Mouse (Mus musculus) C2C12 (cell line): ENCODE data around the gene Ntf3. TPM values are rescaled to one million over a fixed set of nuclear protein-coding genes. Genes with fewer than 3 reads are reported as not detected.

Experiments
- H3K27me3 ChIP-seq: one replicate; pipeline ENCODE4 v1.6.1; 2011; ENCODE audit not compliant: control insufficient read depth, insufficient read depth, insufficient read length
- H3K36me3 ChIP-seq: one replicate; pipeline ENCODE4 v1.6.1; 2011; ENCODE audit not compliant: control insufficient read depth, insufficient read depth
- H3K4me3 ChIP-seq: one replicate; pipeline ENCODE4 v1.5.1; 2011; ENCODE audit warnings: mild to moderate bottlenecking, control low read depth; ENCODE audit not compliant: poor library complexity, insufficient read depth, severe bottlenecking
- H3K79me2 ChIP-seq: one replicate; pipeline ENCODE4 v1.6.1; 2011; ENCODE audit not compliant: control insufficient read depth, insufficient read depth
- H3K79me3 ChIP-seq: one replicate; pipeline ENCODE4 v1.6.1; 2011; ENCODE audit warnings: low read depth, control low read depth
- H3ac ChIP-seq: one replicate; pipeline ENCODE3; 2011; ENCODE audit warnings: low read depth; ENCODE audit not compliant: control insufficient read depth, insufficient read length
- CEBPB ChIP-seq: IDR thresholded peaks from one replicate; pipeline ENCODE4 v1.6.1; 2011; ENCODE audit warnings: low read depth, mild to moderate bottlenecking, control low read depth, moderate library complexity
- CTCF ChIP-seq: IDR thresholded peaks from one replicate; pipeline ENCODE4 v1.5.1; 2011; ENCODE audit not compliant: control insufficient read depth, insufficient read depth, insufficient read length
- FOSL1 ChIP-seq: IDR thresholded peaks from one replicate; pipeline ENCODE4 v1.8.0; 2011; ENCODE audit warnings: mild to moderate bottlenecking, low read length; ENCODE audit not compliant: poor library complexity, insufficient read depth, severe bottlenecking
- MAX ChIP-seq: IDR thresholded peaks from one replicate; pipeline ENCODE4 v1.6.1; 2011; ENCODE audit warnings: mild to moderate bottlenecking, control low read depth
- MYOD1 ChIP-seq: IDR thresholded peaks from one replicate; pipeline ENCODE4 v1.6.1; 2011; ENCODE audit warnings: low read depth; ENCODE audit not compliant: control insufficient read depth, insufficient read length
- MYOG ChIP-seq: IDR thresholded peaks from one replicate; pipeline ENCODE4 v1.6.1; 2011; ENCODE audit not compliant: control insufficient read depth, insufficient read length; ENCODE audit errors: extremely low read depth
- USF1 ChIP-seq: IDR thresholded peaks from one replicate; pipeline ENCODE4 v1.6.1; 2011; ENCODE audit warnings: low read depth, mild to moderate bottlenecking, control low read depth, moderate library complexity
- polyA plus RNA-seq: library from polyadenylated mRNA; unstranded; fragments of >200 nt; fragmentation: generic; extraction: Trizol; gene quantifications from one replicate; pipeline ENCODE4 v1.2.1, GENCODE M21; 2012; ENCODE audit warnings: missing spikeins

Gene Ntf3
- polyA plus RNA-seq, 1 experiment: not detected

DNA sequence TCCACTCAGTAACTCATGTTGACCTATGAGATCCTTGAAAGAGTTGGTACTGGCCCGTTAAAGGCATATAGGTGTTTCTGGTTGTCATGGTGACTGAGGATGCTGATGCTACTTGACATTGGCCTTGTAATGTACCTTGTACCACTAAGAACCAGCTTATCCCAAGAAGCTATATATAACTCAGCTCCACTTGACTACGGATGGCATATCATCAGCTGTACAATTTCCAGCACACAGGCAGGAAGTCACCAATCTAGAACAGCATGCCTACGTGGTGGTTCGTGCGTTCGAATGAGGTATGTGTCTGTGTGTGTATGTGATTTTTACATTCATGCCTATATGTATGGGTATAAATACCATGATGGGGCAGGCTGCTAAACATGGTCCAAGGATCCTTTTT is 25.7 kb downstream of the Ntf3 start:
- no peak for TF ChIP-seq USF1
- no peak for TF ChIP-seq CTCF
- no peak for TF ChIP-seq CEBPB
- TF ChIP-seq MAX: no peak
- TF ChIP-seq MYOG: no peak
- TF ChIP-seq FOSL1: no peak
- TF ChIP-seq MYOD1: no peak
- Histone ChIP-seq H3K36me3 (no peaks in the 10 kb centered on the region), H3K27me3 (no peaks in the 10 kb centered on the region), H3ac (no peak overlapping the region), H3K4me3 (no peak overlapping the region), H3K79me3 (no peaks in the 10 kb centered on the region), H3K79me2 (no peaks in the 10 kb centered on the region)

DNA sequence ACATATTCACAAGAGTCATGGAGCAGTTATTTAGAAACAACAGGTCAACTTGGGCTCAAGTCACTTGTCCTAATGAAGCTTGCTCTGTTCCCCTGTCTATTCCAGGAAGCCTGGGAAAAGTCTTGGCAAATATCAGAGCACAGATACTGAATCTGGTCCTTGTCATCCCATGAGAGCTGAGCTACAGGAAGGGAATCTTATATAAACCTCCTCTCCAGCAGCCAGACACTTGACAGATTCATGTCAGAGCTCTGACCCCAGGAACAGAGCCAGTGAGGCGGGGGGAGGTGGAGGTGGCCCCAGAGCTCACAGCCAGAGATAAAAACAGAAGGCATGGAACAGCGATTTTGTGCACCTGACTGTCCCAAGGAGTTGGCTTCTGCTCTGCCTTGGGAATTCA is 26.3 kb downstream of the Ntf3 start:
- Histone ChIP-seq H3K36me3 (no peaks in the 10 kb centered on the region), H3K79me3 (no peaks in the 10 kb centered on the region), H3K27me3 (no peaks in the 10 kb centered on the region), H3K4me3 (no peak overlapping the region), H3K79me2 (no peaks in the 10 kb centered on the region), H3ac (no peak overlapping the region)
- TF ChIP-seq MAX (no peak), CEBPB (no peak), MYOD1 (no peak), FOSL1 (no peak), CTCF (no peak), USF1 (no peak), MYOG (no peak)

DNA sequence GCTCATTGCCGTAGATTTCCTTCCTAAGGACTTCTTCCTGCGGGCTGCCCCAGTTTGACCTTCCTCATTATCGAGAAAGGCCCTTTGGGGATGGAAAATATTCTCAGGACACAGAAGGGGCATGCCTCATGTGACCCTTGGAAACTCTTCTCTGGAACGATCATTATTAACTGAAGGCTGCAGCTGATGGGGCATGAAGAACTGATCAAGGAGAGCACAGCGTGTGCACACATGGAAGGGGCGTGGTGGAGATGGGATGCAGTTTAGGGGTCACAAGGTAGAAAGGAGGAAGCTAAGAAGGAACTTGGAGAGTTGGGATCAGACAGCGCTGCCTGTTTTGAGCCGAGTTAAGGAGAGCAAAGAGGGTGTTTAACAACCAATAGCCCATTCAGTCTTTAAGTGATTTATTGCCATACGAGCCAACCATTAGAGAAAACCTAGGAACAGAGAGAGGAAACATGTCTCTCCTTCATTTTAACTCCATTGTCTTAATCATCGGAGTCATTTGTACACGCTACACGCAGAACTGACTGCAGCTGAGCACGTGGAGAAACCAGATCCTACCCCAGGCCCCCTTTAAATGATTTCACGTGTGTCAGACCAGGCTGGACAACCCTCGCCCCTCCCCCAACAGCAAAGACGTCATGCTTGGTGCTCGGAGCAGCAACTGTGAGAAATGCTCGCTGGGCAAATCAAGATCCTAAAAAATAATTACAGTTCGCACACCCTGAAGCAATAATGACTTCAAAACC is 32.4 kb downstream of the Ntf3 start:
- no peaks in the 10 kb centered on the region for H3K27me3 ChIP-seq
- H3K36me3 ChIP-seq: no peaks in the 10 kb centered on the region
- H3K4me3 ChIP-seq: no peak overlapping the region
- TF ChIP-seq FOSL1: no peak
- no peak for TF ChIP-seq MYOD1
- TF ChIP-seq MAX: no peak
- TF ChIP-seq MYOG: no peak
- no peak for TF ChIP-seq USF1
- TF ChIP-seq CEBPB: no peak
- no peak for TF ChIP-seq CTCF
- H3ac ChIP-seq: no peak overlapping the region
- H3K79me3 ChIP-seq: no peaks in the 10 kb centered on the region
- no peaks in the 10 kb centered on the region for H3K79me2 ChIP-seq

DNA sequence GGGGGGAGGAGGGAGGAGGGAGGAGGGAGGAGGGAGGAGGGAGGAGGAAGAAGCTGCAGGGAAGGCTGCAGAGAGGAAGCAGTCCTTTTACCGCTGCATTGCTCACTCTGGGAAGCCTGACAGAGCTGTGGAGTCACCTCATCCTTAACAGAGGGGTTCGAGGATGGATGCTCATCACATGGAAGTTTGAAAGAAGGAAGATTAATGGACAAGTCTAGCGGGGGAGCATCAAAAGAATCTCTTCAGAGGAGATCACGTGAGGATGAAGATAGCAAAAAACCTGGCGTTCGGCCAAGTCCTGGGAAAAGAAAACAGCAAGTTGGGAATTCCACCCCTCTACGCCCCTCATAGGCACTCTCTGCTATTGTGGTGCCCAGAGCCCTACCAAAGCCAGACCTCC is 38.5 kb downstream of the Ntf3 start:
- no peaks in the 10 kb centered on the region for H3K79me3 ChIP-seq
- H3K36me3 ChIP-seq: no peaks in the 10 kb centered on the region
- no peaks in the 10 kb centered on the region for H3K27me3 ChIP-seq
- no peak overlapping the region for H3K4me3 ChIP-seq
- no peak overlapping the region for H3ac ChIP-seq
- H3K79me2 ChIP-seq: no peaks in the 10 kb centered on the region
- TF ChIP-seq FOSL1 (no peak), MAX (no peak), USF1 (no peak), MYOD1 (no peak), CTCF (no peak), CEBPB (no peak), MYOG (no peak)

DNA sequence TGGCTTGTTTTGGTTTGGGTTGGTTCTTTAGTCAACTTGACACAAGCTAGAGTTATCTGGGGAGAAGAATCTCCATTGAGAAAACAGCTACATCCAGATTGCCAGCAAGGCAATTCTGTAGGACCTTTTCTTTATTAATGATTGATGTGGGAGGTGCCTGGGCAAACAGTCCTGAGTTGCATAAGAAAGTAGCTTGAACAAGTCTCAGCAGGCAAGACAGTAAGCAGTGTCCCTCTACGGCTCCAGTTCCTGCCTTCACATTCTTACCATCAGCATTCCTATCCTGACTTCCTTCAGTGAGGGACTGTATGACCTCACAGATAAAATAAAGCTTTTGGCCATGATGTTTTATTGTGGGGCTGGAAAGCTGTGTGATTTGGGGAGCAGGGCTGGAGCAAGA is 48.5 kb downstream of the Ntf3 start:
- no peaks in the 10 kb centered on the region for H3K79me3 ChIP-seq
- H3K79me2 ChIP-seq: no peaks in the 10 kb centered on the region
- H3K36me3 ChIP-seq: no peaks in the 10 kb centered on the region
- H3K4me3 ChIP-seq: no peak overlapping the region
- no peaks in the 10 kb centered on the region for H3K27me3 ChIP-seq
- TF ChIP-seq CTCF: no peak
- TF ChIP-seq FOSL1: no peak
- TF ChIP-seq CEBPB: no peak
- TF ChIP-seq MYOD1: no peak
- no peak for TF ChIP-seq USF1
- TF ChIP-seq MAX: no peak
- TF ChIP-seq MYOG: no peak
- no peak overlapping the region for H3ac ChIP-seq

DNA sequence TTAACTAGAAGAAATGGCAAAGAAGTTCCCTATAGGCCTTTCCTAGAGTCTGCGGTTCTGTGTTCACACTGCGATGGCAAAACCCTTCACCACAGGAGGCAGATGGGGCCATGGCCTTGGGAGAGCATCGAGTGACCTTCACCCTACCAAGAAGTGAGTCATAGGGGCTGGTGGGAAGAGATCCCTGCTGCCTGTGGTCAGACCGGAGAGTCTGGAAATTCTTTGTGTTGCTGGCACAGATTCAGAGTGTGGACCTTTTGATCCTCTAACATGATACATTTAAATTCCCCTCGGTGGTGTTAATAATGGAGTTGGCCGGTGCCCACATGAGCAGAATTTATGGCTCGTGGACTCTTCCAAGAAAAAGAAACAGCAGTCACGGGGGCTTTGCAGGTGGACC is 49.5 kb downstream of the Ntf3 start:
- Histone ChIP-seq H3K79me3 (no peaks in the 10 kb centered on the region), H3K36me3 (no peaks in the 10 kb centered on the region), H3K4me3 (no peak overlapping the region), H3ac (no peak overlapping the region), H3K79me2 (no peaks in the 10 kb centered on the region), H3K27me3 (no peaks in the 10 kb centered on the region)
- no peak for TF ChIP-seq MYOG
- no peak for TF ChIP-seq MYOD1
- no peak for TF ChIP-seq USF1
- no peak for TF ChIP-seq CTCF
- no peak for TF ChIP-seq MAX
- TF ChIP-seq FOSL1: no peak
- TF ChIP-seq CEBPB: no peak
